Mouse (Mus musculus) frontal cortex, adult (tissue): ENCODE measurements around the gene Rdm1.
"Not testable (repeated sequence)": the region's sequence is repeated elsewhere in the genome, so short reads cannot be mapped to it uniquely, and the experiment has no call there.

Source experiments
- ATAC-seq: cut with Nextera tagmentation; 2 replicates; pipeline ENCODE4 v1.9.2; 2017; ENCODE audit warnings: mild to moderate bottlenecking, moderate library complexity, mixed read lengths; ENCODE audit not compliant: low TSS enrichment

Gene Rdm1

DNA sequence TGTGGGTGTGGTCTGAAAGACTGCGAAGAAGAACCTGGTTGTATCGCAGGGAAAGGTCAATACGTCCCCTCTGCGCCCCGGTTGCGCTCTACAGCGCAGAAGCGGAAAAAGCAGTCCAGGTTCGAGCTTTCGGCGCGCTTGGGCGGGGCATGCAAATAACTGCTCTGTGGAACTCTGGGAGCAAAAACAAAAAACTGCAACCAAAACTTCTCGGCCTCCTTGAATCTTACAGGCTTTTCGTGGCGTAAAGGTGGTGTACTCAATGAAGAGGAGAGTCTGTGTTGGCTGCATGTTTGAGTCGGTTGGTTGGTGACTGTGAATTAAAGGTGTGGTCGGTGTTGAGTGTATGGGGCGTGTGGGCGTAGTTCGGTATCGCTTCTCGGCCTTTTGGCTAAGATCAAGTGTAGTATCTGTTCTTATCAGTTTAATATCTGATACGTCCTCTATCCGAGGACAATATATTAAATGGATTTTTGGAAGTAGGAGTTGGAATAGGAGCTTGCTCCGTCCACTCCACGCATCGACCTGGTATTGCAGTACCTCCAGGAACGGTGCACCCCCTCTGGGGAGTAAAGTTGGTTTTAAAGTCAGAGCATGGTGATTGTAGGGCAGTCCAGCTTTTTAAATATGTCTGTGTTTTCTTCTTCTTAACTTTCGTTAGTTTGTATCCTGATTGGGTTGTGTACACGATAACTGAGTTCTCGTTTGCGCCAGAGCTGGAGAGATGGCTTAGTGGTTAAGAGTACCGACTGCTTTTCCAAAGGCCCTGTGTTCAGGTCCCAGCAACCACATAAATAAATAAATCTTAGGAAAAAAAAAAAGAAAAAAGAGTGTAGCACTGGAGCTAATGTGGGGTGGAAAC lies at the start of gene Rdm1:
Gene Rdm1 (plus strand): TSS at position 201 of the 862 bp plus-strand sequence.
- ATAC-seq, result peak; percentile 84

DNA sequence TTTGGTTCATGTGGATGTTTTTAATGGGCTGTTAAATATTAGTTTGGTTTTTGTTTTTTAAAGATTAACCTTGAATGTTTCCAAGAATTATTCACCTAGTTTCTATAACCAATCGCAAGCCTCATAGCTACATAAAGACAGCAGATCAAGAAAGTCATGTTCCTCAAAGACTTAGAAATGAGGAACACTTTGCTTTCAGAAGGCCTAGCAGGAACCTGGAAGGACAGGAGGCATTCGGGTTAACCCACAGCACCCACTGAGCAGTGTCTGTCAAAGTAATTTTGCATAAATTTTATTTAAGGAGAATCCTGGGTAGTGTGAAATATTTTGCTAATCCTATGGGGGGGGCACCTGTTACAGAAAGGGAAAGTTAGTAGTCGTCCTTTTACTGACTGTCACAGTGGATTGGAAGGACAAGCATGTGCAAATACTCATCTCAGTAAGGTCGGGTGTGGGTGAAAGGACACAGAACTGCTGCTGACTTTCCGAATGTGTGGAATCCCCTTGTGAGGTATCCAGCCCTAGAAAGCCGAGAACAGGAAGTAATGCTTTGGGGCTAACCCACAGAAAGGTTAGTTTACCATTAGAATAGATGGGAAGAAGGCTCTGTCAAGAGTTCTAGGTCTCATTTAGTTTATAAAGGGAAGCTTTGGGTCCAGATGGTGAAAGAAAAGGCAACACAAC lies 45.8 kb upstream of the Rdm1 start:
- ATAC-seq, result no peak

DNA sequence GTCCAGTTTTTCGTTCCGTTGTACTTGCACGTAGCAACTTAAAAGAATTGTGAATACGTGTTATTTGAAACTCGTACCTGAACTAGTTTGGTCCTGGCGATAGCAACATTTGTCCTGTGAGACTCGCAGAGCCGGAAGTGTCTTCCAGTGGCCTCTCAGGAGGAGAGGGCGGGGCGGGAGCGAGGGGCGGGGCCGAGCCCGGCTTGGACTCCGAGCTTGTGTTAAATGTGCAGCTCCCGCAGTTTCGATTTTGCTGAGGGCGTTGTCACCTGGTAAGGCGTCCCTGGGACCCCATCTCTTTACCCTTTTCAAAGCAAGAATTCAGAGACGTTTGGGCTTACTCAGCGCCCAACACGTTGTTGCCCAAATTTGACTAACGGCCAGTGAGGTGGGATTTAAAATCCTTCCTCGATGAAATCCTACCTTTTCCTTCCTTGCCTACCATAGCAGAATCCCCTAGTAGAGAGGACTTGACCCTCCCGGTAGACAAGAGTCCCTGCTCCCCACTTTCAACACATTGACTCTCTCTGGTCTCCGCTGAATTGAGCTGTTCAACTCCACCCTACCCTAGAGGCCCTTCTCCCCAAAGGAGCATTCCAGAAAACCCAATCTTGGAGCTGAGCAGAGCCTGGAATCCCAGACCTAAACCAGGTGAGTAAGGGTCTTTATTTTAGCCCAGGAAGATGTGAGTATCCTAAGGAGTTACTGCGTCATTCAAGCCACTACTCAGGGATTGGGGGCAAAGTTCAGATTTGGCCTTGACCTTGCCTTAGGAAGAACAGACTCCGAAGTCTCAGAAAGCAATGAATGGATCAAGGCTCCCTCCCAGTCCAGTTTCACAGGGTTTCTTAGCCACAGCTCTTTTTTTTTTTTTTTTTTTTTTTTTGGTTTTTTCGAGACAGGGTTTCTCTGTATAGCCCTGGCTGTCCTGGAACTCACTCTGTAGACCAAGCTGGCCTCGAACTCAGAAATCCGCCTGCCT lies 44.6 kb upstream of the Rdm1 start, which contains the start of gene Tmem106a:
Gene Tmem106a (plus strand): TSS at position 189 of the 982 bp plus-strand sequence.
- ATAC-seq, result no peak

DNA sequence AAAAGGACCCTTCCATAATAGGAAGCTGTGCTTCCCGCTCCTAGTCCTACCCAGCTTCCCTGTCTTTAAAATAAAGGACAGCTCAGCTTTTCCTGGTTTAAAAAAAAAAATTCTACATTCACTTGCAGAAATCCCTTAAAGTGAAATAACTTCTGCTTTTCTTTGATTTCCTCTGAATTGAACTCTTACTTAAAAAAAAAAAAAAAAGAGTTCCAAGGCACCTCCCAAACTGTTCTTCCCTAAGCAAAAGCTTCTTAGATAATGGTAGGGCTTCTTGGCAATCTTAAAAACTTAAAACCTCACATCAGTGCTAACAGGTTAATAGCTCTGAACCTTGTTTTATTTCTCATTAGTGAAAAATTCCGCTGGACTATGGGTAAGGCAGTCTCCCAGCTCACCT lies 43.8 kb upstream of the Rdm1 start:
- ATAC-seq, result no peak

DNA sequence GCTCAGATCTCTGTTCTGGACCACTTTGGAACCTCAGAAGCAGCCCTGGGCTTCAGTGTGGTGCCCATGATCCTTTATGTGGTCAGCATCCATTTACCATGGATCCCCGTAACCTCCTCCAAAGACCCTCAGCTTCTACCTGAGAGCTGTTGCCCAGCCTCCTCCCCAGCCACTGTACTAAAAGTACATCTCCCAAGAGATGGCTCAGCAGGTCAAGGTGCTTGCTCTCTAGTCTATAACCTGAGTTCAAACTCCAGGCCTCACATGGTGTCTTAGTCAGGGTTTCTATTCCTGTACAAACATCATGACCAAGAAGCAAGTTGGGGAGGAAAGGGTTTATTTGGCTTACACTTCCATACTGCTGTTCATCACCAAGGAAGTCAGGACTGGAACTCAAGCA lies 42.0 kb upstream of the Rdm1 start:
- not testable (repeated sequence) for ATAC-seq

DNA sequence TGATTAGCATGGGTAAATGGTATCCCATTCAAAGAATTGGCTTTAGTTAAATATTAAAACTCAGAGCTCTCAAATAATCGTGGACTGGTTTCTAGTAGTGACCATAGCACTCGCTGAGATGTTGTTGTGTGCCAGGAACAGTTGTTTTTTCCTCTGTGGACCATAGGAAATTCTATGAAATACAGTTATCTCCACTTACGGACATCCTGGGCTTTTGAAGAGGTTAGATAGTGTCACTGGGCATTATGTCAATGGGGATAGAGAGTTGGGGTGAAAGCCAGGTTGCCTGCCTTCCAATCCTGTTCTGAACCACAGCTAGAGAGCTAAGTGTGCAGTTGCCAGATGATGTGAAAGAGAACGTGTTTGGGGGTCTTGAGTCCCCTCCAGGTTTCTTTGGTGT lies 41.2 kb upstream of the Rdm1 start:
- no peak for ATAC-seq

DNA sequence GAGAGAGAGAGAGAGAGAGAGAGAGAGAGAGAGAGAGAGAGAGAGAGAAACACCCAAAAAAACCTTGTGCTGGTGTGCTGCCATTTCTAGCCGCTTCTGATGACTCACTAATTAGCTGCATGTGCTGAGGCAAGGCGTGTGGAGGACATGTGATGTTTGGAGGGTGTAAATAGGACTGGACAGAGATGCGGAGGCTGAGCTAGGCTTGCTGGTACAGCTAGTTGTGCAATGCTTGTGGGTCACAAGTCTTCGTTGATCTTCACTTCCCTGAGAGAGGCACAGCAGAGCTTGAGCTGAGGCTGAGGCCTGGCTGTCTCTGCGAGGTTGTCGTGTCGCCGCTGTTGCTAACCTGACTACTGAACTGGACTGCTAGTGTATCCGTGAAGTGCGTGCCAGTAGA lies 39.3 kb upstream of the Rdm1 start:
- peak; percentile 62; the same call in 1 of the 2 replicates for ATAC-seq

DNA sequence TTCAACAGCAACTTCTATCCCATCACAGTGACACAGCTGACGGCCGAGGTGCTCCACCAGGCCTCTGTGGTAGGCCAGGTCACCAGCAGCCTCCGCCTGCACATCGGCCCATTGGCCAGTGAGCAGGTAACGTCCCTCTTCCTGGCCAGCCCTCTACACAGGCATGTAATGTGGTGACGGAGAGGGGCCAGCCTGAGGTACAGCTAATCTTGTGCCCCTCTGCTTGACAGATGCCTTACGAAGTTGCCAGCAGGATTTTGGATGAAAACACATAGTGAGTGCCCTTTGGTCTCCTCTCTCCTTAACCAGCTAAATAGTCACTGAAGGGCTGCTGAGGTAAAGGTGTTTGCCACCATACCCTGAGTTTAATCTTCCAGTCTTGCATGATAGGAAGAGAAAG lies 38.1 kb upstream of the Rdm1 start:
- no peak for ATAC-seq

DNA sequence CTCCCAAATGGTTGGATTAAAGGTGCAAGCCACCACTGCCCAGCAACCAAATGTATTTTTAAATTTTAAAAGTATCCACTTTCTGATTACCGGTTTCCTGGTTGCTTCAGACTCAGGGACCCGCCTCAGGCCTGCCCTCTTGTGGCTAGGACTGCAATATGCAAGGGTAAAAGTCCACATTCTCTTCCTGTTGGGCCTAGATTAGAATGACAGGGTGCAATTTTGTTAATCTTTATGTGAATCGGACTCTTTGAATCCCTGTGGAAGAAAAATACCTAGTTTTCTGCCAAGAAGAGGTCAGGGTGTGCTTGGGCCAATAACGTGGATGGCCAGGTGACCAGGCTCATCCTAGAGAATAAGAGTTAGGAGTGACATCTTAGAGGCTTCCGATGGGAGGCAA lies 37.6 kb upstream of the Rdm1 start:
- no peak for ATAC-seq

DNA sequence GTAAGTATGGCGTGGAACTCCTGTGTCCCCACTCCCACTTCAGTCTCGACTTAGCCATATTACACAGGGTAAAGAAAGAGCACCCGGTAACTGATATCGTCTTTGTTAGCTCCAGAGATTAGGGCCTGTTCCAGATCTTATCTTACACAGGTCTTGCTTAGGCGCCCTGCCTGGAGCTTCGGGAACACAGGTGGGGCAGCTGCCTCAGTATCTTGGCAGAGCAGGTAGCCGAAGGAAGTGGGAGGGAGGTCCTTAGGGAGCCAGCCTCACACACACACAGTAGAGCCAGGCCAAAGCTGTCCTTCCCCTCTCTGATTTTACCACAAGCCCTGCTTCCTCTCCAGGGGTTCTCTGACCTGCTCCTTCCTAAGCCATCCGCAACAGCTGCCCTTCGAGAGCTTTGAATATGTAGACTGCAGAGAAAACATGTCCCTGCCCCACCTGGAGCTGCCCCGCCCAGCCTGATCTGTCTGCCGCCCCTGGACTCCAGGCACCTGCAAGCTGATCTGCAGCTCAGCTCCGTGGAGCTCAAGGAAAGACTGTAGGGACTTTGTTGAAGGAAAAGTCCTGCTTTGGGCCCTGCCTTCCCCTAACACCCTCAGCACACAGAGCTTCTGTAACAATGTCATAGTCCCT lies 36.9 kb upstream of the Rdm1 start:
- no peak for ATAC-seq

DNA sequence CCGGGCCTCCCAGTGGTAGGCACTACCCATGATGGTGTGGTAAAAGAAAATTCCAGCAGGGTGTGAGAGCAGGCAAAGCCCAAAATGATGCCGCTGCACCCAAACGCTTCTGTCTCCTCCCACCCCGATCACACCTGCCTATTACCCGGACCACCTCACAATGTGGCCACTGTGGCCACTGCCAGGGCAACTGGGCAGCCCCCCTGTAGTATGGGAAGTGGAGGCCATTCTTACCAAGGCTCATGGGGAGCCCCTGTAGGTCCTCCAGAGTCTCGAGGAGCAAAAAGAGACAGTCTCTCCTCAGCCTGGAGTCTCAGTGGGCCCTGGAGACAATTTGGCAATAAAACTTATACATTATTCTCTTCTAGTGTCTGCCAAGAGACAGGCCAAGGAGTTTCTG lies 27.8 kb upstream of the Rdm1 start, which contains the start of gene Gm11634:
Gene Gm11634 (minus strand): TSS at position 101 of the 400 bp plus-strand sequence.
- ATAC-seq, result no peak

DNA sequence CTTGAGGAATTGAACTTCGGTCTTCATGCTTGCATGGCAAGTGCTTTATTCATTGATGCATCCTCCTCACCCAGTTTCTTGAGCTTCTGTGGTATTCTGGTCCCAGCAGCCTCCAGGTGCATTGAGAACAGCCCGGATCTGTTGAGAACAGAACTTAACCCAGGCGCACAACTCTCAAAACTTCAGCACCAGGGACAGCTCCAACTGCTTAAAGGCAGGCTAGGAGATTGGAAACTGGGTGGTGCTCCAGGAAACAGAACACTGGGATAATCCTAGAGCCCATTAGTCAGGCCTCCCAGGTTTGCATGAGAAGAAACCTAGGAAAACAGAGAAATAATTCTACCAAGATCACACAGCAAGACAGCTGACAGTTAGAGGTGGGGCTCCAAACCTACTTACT lies 24.5 kb upstream of the Rdm1 start:
- ATAC-seq, result no peak

DNA sequence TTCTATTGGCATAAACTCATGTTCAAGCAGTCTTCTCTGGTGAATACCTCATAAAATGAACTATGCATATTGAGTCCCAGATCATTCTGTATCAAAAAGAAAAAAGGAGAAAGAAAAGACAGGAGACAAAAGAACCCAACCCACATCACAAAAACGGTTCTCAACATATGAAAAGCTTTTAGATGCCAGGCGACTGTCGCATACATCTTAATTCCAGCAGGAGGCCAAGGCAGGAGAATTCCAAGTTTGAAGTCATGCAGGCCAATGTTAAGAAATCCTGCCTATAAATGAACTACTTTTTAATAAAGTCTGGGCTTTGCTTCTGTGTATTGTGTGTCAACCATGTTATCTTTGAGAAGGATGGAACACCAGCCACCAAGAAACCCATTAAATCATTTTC lies 22.9 kb upstream of the Rdm1 start:
- no peak for ATAC-seq

DNA sequence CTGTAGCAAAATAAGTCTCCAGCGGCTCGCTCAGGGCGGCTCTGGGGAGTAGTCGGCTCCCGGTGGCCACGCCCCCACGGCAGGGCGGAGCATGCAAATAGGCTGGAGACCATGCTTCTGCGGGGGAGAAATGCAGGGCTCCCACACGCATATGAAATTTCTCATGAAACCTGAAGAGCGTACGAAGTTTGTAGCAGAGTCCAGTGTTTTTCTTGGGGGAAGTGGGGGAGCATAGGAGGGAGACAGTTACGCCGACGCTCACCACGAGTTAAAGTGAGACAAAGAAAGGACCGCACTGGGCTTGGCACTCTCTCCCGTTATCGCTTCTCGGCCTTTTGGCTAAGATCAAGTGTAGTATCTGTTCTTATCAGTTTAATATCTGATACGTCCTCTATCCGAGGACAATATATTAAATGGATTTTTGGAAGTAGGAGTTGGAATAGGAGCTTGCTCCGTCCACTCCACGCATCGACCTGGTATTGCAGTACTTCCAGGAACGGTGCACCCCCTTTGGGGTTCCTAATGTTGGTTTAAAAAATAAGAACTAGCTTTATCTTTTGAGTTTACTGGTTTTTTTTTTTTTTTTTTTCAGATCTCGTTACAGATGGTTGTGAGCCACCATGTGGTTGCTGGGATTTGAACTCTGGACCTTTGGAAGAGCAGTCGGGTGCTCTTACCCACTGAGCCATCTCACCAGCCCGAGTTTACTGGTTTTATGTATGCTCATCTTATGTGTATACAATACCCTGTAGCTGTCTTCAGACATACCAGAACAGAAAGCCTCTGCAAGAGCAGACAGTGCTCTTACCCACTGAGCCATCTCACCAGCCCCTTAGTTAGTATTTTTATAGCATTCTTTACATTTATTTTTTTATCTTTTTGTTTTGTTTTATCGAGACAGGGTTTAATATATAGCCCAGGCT lies 22.2 kb upstream of the Rdm1 start:
- ATAC-seq, result not testable (repeated sequence)

DNA sequence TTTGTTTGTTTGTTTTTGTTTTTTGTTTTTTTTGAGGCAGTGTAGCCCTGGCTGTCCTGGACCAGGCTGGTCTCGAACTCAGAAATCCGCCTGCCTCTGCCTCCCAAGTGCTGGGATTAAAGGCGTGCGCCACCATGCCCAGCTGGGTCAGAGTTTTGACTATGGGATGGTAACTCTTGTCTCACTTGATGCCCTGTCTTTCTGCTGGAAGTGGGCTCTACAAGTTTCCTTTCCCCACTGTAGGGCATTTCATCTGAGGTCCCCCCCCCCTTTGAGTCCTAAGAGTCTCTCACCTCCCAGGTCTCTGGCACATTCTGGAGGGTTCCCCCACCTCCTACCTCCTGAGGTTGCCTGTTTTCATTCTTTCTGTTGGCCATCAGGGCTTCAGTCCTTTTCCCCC lies 19.9 kb upstream of the Rdm1 start:
- not testable (repeated sequence) for ATAC-seq

DNA sequence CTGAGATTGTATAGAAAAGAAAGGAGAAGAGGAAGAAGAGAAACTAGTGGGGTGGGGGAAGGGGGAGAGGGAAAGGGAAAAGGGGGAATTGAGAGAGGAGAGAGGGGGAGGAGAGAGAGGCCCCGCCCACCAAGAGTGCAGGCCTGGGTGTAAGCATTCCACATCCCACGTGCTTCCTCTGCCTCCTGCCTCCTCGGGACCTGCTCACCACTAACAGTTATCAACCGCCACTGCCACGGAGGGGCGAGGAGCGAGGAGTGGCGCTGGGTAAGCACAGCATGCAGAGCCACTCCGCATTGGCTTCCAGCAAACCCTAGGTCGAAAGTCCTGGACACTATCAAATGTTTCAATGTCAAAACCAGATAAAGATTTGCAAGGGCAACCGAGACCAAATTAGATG lies 16.6 kb upstream of the Rdm1 start:
- ATAC-seq, result no peak

DNA sequence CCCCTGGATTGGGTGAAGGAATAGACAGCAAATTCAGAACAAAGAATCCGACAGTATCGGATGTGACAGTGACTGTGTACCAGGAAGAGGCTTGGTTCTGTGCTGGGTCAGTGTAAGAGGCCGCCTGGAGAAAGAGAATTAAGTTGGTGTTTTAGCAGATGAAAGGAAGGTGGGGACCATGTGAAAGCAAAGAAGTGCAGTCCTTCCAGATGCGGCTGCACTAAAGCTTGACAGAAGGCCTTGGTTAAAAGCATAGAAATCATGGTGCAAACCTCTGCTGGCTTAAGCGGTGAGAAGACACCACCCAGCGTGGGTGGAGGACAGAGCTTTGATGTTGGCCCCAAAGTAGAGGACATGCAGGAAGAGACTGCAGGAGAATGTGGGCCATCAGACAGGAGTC lies 13.4 kb upstream of the Rdm1 start:
- no peak for ATAC-seq

DNA sequence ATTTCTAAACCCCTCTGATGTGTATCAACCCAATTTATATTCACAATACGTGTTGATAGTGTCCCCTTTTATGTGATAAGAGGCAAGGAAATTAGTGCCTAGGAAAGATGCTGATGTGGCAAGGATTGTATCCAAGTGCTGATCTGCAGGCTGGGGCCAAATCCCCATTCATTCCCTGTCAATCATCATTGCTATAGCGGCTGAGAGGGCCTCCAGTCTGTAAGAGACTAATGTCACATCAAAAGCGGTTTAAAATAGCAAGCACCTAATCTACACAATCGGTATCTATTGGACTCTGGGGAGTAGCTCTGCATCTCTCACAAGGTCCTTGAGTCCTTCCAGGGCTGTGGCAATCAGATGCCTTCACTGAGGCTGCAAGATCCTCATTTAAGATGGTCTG lies 12.9 kb upstream of the Rdm1 start:
- ATAC-seq, result no peak

DNA sequence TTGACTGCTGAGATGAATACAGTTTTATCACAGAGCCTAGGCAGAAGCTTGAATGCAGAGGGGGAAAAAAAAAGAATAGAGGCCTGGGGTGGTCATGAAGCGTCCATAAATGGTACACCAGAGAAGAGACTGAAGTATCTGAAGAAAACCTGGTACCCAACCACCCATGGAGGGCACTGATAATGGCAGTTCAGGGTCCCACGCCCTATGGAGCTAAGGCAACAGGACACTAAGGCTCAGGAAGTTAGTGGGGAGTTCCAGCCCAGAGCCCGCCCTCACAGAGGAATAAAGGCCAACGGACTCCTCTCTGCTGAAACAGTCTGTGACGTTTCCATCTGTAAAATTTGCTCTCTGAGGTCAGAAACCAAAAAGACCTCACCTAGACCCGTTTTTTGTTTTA lies 11.6 kb upstream of the Rdm1 start:
- ATAC-seq, result no peak

DNA sequence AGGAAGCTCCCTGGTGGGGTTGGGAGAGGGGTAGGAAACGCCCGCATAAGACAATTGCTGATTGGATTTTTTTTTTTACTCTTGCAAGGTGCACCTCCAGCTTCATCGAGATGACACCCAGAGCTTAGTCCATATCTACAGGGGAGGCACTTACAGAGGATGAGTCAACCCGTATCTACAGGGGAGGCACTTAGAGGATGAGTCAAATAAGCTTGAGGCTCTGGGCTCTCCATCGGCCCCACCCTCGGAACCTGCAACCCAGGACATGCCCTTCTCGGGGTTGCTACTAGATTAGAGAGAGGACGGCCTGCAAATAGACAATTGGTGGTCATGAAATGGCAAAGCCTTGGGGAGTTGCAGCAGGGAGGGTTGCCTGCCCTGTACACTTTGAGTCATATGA lies 10.9 kb upstream of the Rdm1 start:
- no peak for ATAC-seq
